Comparison of ENCODE assay signal across 18 mouse cellular contexts in the genomic region with DNA sequence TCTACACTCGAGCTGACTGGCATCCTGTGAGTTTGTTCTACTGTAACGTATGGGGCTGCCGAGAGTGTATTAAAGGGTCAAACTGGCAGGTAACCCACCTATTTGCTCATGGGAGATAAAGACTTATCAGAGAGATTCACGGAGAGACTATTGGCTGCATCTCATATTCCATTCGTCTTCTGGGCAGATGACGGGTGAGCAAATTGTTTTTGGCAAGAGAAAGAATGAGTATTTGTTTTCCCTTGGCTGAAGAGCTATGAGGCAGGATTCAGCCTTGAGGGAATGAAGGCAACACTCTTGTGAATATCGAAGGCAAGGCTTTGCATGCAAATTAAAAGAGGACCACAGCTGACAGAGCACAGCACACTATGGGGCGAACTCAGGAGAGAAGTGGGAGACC. TPM values are rescaled to one million over a fixed set of nuclear protein-coding genes. Genes with fewer than 3 reads are reported as not detected.
DNase-seq lines count a peak whose midpoint lies in the region; ATAC-seq and TF ChIP-seq lines count a peak whose summit lies in the region.
"Had no signal": no experiment of that assay in that cellular context is flagged by ENCODE, and none has a peak within 500 bp of the region (broad histone marks: within the 10 kb centered on the region; RNA-seq: fewer than 3 reads in every experiment).

No protein-coding gene starts in this region.

- H3K4me3 ChIP-seq in hindbrain, postnatal 0 days (ENCODE audit: low read length): no peak overlapping the region
- H3K4me3 ChIP-seq in hindbrain, embryonic 11.5 days (ENCODE audit: low read depth, low read length): no peak overlapping the region
- H3K4me3 ChIP-seq in midbrain, embryonic 16.5 days (ENCODE audit: low read depth, low read length): no peak overlapping the region
- no peak overlapping the region for H3K4me3 ChIP-seq in midbrain, embryonic 13.5 days (replicated peaks)
- no peak overlapping the region for H3K4me3 ChIP-seq in cortical plate, adult 2 months (ENCODE audit: insufficient read depth, low read length)
- H3K4me3 ChIP-seq: erythroblast, embryonic 14.5 days; midbrain, embryonic 10.5 days; neural tube, embryonic 13.5 days had no signal

- 0 out of 2 replicates have a peak, but pooled peaks cover 7% of the 10 kb centered on the region for H3K4me1 ChIP-seq in hindbrain, postnatal 0 days (ENCODE audit: insufficient read depth, low read length)
- H3K4me1 ChIP-seq in hindbrain, embryonic 11.5 days (replicated peaks; ENCODE audit: control insufficient read depth, insufficient read depth, low read length): no peaks in the 10 kb centered on the region
- peaks cover 5% of the 10 kb centered on the region for H3K4me1 ChIP-seq in midbrain, embryonic 16.5 days (ENCODE audit: control insufficient read depth, insufficient read depth, low read length)
- H3K4me1 ChIP-seq in midbrain, embryonic 13.5 days (replicated peaks): peaks cover 8% of the 10 kb centered on the region; the same call in 1 of the 2 replicates
- peaks cover 5% of the 10 kb centered on the region; the same call in 1 of the 2 replicates for H3K4me1 ChIP-seq in cortical plate, adult 2 months (ENCODE audit: control insufficient read depth, insufficient read depth, low read length)
- H3K4me1 ChIP-seq: midbrain, embryonic 10.5 days had no signal

- no peak overlapping the region for H3K4me2 ChIP-seq in hindbrain, postnatal 0 days (ENCODE audit: low read depth, low read length)
- no peak overlapping the region for H3K4me2 ChIP-seq in hindbrain, embryonic 11.5 days (replicated peaks; ENCODE audit: low read depth, low read length)
- H3K4me2 ChIP-seq in midbrain, embryonic 16.5 days (ENCODE audit: low read length): no peak overlapping the region
- no peak overlapping the region for H3K4me2 ChIP-seq in midbrain, embryonic 13.5 days (replicated peaks)
- H3K4me2 ChIP-seq: heart, embryonic 11.5 days; liver, embryonic 11.5 days; neural tube, embryonic 13.5 days had no signal

- peak overlapping the region; percentile 29 for H3K27ac ChIP-seq in hindbrain, postnatal 0 days
- no peak overlapping the region for H3K27ac ChIP-seq in hindbrain, embryonic 11.5 days (ENCODE audit: low read depth, low read length)
- no peak overlapping the region for H3K27ac ChIP-seq in midbrain, embryonic 16.5 days (ENCODE audit: low read length)
- no peak overlapping the region for H3K27ac ChIP-seq in midbrain, embryonic 13.5 days
- H3K27ac ChIP-seq in cortical plate, adult 2 months (ENCODE audit: insufficient read depth, low read length): peak overlapping the region; percentile 90
- H3K27ac ChIP-seq: midbrain, embryonic 10.5 days; neural tube, embryonic 13.5 days had no signal

- H3K36me3 ChIP-seq in hindbrain, postnatal 0 days (ENCODE audit: insufficient read depth, low read length): no peaks in the 10 kb centered on the region
- H3K36me3 ChIP-seq in hindbrain, embryonic 11.5 days (ENCODE audit: control insufficient read depth, insufficient read depth, low read length): no peaks in the 10 kb centered on the region
- H3K36me3 ChIP-seq in midbrain, embryonic 16.5 days (ENCODE audit: control insufficient read depth, insufficient read depth, low read length): no peaks in the 10 kb centered on the region
- H3K36me3 ChIP-seq in midbrain, embryonic 13.5 days: no peaks in the 10 kb centered on the region
- H3K36me3 ChIP-seq: midbrain, embryonic 10.5 days; neural tube, embryonic 13.5 days had no signal

- WGBS in hindbrain, postnatal 0 days: 33% methylated on average over 8 of the region's 8 CpGs
- 77% methylated on average over 8 of the region's 8 CpGs for WGBS in hindbrain, embryonic 11.5 days
- 47% methylated on average over 8 of the region's 8 CpGs for WGBS in midbrain, embryonic 16.5 days
- WGBS in midbrain, embryonic 13.5 days: 69% methylated on average over 8 of the region's 8 CpGs

- no peaks in the 10 kb centered on the region for H3K27me3 ChIP-seq in hindbrain, postnatal 0 days (ENCODE audit: insufficient read depth, low read length)
- no peaks in the 10 kb centered on the region for H3K27me3 ChIP-seq in hindbrain, embryonic 11.5 days (ENCODE audit: control insufficient read depth, insufficient read depth, low read length)
- no peaks in the 10 kb centered on the region for H3K27me3 ChIP-seq in midbrain, embryonic 16.5 days (ENCODE audit: control insufficient read depth, insufficient read depth, low read depth, low read length)
- no peaks in the 10 kb centered on the region for H3K27me3 ChIP-seq in midbrain, embryonic 13.5 days
- H3K27me3 ChIP-seq: neural tube, embryonic 13.5 days; Patski had no signal

- ATAC-seq in hindbrain, postnatal 0 days: 0 out of 2 replicates have a peak, but pooled peaks have one; percentile 48
- no peak for ATAC-seq in hindbrain, embryonic 11.5 days (ENCODE audit: low FRiP score)
- ATAC-seq in midbrain, embryonic 16.5 days: 0 out of 2 replicates have a peak, but pooled peaks have one; percentile 36
- ATAC-seq in midbrain, embryonic 13.5 days: no peak
- ATAC-seq: Patski had no signal

- no peaks in the 10 kb centered on the region for H3K9me3 ChIP-seq in hindbrain, postnatal 0 days (ENCODE audit: low read length)
- H3K9me3 ChIP-seq in hindbrain, embryonic 11.5 days (ENCODE audit: control insufficient read depth, low read length): no peaks in the 10 kb centered on the region
- no peaks in the 10 kb centered on the region for H3K9me3 ChIP-seq in midbrain, embryonic 16.5 days (replicated peaks; ENCODE audit: control insufficient read depth, low read length, poor library complexity, severe bottlenecking)
- no peaks in the 10 kb centered on the region for H3K9me3 ChIP-seq in midbrain, embryonic 13.5 days
- H3K9me3 ChIP-seq: midbrain, embryonic 10.5 days; neural tube, embryonic 13.5 days had no signal

- H3K9ac ChIP-seq in hindbrain, postnatal 0 days (replicated peaks; ENCODE audit: low read length): no peak overlapping the region
- H3K9ac ChIP-seq in hindbrain, embryonic 11.5 days (ENCODE audit: low read depth, low read length): no peak overlapping the region
- H3K9ac ChIP-seq in midbrain, embryonic 16.5 days (ENCODE audit: low read depth, low read length): no peak overlapping the region
- no peak overlapping the region for H3K9ac ChIP-seq in midbrain, embryonic 13.5 days (replicated peaks)
- H3K9ac ChIP-seq: neural tube, embryonic 13.5 days had no signal

- no peak for TF ChIP-seq CTCF in hindbrain, postnatal 0 days (IDR thresholded peaks at IDR 0.05; ENCODE audit: low read depth)
- no peak for TF ChIP-seq CTCF in cortical plate, adult 2 months (IDR thresholded peaks at IDR 0.05; ENCODE audit: extremely low read depth, insufficient read depth, low read length)

- peak; percentile 14 to 15 for DNase-seq in cerebellum, postnatal 10 days
- no peak for DNase-seq in cerebellum, adult 11 months
- peak; percentile 54 for DNase-seq in hindbrain, postnatal 0 days (ENCODE audit: low spot score)
- DNase-seq in hindbrain, embryonic 11.5 days (ENCODE audit: low spot score): no peak
- no peak for DNase-seq in right cerebral cortex, postnatal 4 days
- DNase-seq: gastrocnemius, postnatal 10 days; kidney, postnatal 14 days; lung, postnatal 10 days; thymus, adult 2 months had no signal

- TF ChIP-seq POLR2A in cortical plate, adult 2 months (IDR thresholded peaks at IDR 0.05; ENCODE audit: extremely low read depth, insufficient read depth, low read length): no peak

RNA-seq across cellular contexts. Expression of a gene that starts 4.0 kb away (rescaled TPM):
- 1.6 and 2.2 TPM in 2 replicates for total RNA-seq in hindbrain, postnatal 0 days (2014; rRNA removed)
- polyA plus RNA-seq in hindbrain, postnatal 0 days (2015; fragmentation: Nextera tagmentation; extraction: Ambion mirVana): 0.30 and 0.34 TPM in 2 replicates
- polyA plus RNA-seq in hindbrain, embryonic 11.5 days (2014; fragmentation: Nextera tagmentation; extraction: Ambion mirVana): 0.91 and 0.95 TPM in 2 replicates
- 0.73 and 0.85 TPM in 2 replicates for polyA plus RNA-seq in midbrain, embryonic 16.5 days (2015; fragmentation: Nextera tagmentation; extraction: Ambion mirVana)
- polyA plus RNA-seq in midbrain, embryonic 13.5 days (2015; fragmentation: Nextera tagmentation; extraction: Ambion mirVana): 0.54 and 0.62 TPM in 2 replicates
- 2.3 and 2.4 TPM in 2 replicates for polyA plus RNA-seq in cortical plate, adult 2 months (2012; rRNA removed)
- polyA plus RNA-seq: erythroblast, embryonic 14.5 days had no signal

Comparison
In these comparisons a context has a peak if more than half of its experiments do, and no peak if none do; other contexts are left out.
1. DNase-seq: peak in cerebellum, postnatal 10 days (2 of 2) and hindbrain, postnatal 0 days (single experiment); none in cerebellum, adult 11 months (single experiment), hindbrain, embryonic 11.5 days (single experiment) and right cerebral cortex, postnatal 4 days (single experiment).
2. ATAC-seq: peak in hindbrain, postnatal 0 days (single experiment) and midbrain, embryonic 16.5 days (single experiment); none in hindbrain, embryonic 11.5 days (single experiment) and midbrain, embryonic 13.5 days (single experiment).
3. H3K27ac ChIP-seq: peak in hindbrain, postnatal 0 days (single experiment) and cortical plate, adult 2 months (single experiment); none in hindbrain, embryonic 11.5 days (single experiment), midbrain, embryonic 16.5 days (single experiment) and midbrain, embryonic 13.5 days (single experiment).